Mouse (Mus musculus) thymus, adult 2 months (tissue): ENCODE results near the gene Rbm38.

Experiments used
- CTCF ChIP-seq: fragments of 200-500 bp; IDR thresholded peaks from 2 replicates; pipeline ENCODE4 v1.5.1; 2012; ENCODE audit warnings: mild to moderate bottlenecking, control low read depth, low read length, moderate library complexity, borderline replicate concordance; ENCODE audit not compliant: control insufficient read depth, poor library complexity, insufficient read depth; ENCODE audit errors: extremely low read depth
- POLR2A ChIP-seq: fragments of 200-500 bp; IDR thresholded peaks from 2 replicates; pipeline ENCODE4 v1.6.1; 2012; ENCODE audit warnings: mild to moderate bottlenecking, low read length, control low read depth, moderate library complexity; ENCODE audit not compliant: control insufficient read depth, poor library complexity, insufficient read depth; ENCODE audit errors: extremely low read depth

GRCm38 (mm10) chr2:173037827-173038607 lies 17.7 kb downstream of the Rbm38 start:
- no peak for TF ChIP-seq POLR2A
- peak; percentile 39; the same call in 1 of the 2 replicates for TF ChIP-seq CTCF
